26 mouse cellular contexts compared by ENCODE assay signal in the genomic region with DNA sequence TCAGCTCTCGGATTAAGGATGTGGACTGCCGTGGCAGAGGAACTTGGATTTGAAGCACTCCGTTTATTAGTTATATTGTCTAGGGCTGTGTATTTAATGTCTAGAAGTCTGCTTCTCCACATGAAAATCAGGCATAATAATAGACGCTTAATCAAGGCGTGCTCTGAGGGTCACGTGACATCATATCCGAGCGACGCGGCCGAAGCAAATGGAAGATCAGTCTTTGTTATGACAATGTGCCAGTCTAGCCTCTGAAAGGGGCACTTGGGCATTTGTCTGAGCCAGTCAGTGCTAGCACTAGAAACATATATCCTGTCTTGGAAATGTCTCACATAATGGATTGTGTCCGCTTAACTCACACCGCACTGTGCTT.
"Had no signal": no experiment of that assay in that cellular context is flagged by ENCODE, and none has a peak within 500 bp of the region (broad histone marks: within the 10 kb centered on the region; RNA-seq: fewer than 3 reads in every experiment).

No protein-coding gene starts in this region.

- H3K27ac ChIP-seq: heart, embryonic 10.5 days; heart, embryonic 13.5 days; heart, embryonic 15.5 days; hindbrain, embryonic 13.5 days; hindbrain, embryonic 15.5 days; hindbrain, postnatal 0 days; kidney, embryonic 15.5 days; kidney, postnatal 0 days; left cerebral cortex, adult 2 months; limb, embryonic 13.5 days; limb, embryonic 15.5 days; liver, embryonic 12.5 days; liver, embryonic 14.5 days had no signal

- H3K4me1 ChIP-seq: heart, embryonic 10.5 days; heart, embryonic 13.5 days; heart, embryonic 15.5 days; limb, embryonic 13.5 days had no signal

- H3K4me3 ChIP-seq: heart, embryonic 10.5 days; heart, embryonic 13.5 days; heart, embryonic 15.5 days; hindbrain, embryonic 13.5 days; hindbrain, embryonic 15.5 days; kidney, embryonic 15.5 days; left cerebral cortex, adult 2 months; limb, embryonic 13.5 days; limb, embryonic 15.5 days; liver, embryonic 12.5 days had no signal

- DNase-seq: gastrocnemius, postnatal 14 days; gastrocnemius, postnatal 36 days; heart, adult 18-20 months; heart, postnatal 14 days; heart, postnatal 36 days; kidney, adult 11 months; kidney, adult 2 months; kidney, adult 9 months; kidney, postnatal 14 days; kidney, postnatal 36 days; layer of hippocampus, adult 9-11 months; left cerebral cortex, postnatal 4 days had no signal

- H3K4me2 ChIP-seq: heart, embryonic 13.5 days; heart, embryonic 15.5 days; hindbrain, embryonic 13.5 days; hindbrain, embryonic 15.5 days; kidney, embryonic 15.5 days; limb, embryonic 13.5 days; limb, embryonic 15.5 days; liver, embryonic 12.5 days had no signal

- H3K9ac ChIP-seq: heart, embryonic 13.5 days; heart, embryonic 15.5 days; hindbrain, embryonic 13.5 days; hindbrain, embryonic 15.5 days; kidney, embryonic 15.5 days; limb, embryonic 13.5 days; limb, embryonic 15.5 days; liver, embryonic 12.5 days; liver, embryonic 14.5 days had no signal

- H3K27me3 ChIP-seq: hindbrain, embryonic 13.5 days; hindbrain, embryonic 15.5 days; kidney, embryonic 15.5 days; limb, embryonic 13.5 days; limb, embryonic 15.5 days had no signal

- ATAC-seq: hindbrain, postnatal 0 days; intestine, embryonic 16.5 days; liver, embryonic 12.5 days had no signal

- H3K36me3 ChIP-seq: heart, embryonic 10.5 days; heart, embryonic 13.5 days; heart, embryonic 15.5 days; hindbrain, embryonic 13.5 days; hindbrain, embryonic 15.5 days; kidney, embryonic 15.5 days; limb, embryonic 13.5 days; limb, embryonic 15.5 days; liver, embryonic 12.5 days had no signal

- H3K9me3 ChIP-seq: heart, embryonic 10.5 days; heart, embryonic 13.5 days; heart, embryonic 15.5 days; hindbrain, embryonic 15.5 days; kidney, embryonic 15.5 days; limb, embryonic 15.5 days; liver, embryonic 12.5 days had no signal
